Mouse (Mus musculus) CH12.LX (cell line): ENCODE measurements around the gene Pdzd2. TPM values are rescaled to one million over a fixed set of nuclear protein-coding genes. Genes with fewer than 3 reads are reported as not detected.

Source experiments
- DNase-seq: peaks from one replicate; pipeline ENCODE4 v3.0.0-alpha.2; 2013; ENCODE audit errors: extremely low read depth
- H3K27ac ChIP-seq: 2 replicates; pipeline ENCODE4 v1.5.1; 2012; ENCODE audit warnings: low read depth, mild to moderate bottlenecking, control low read depth, moderate library complexity; ENCODE audit not compliant: insufficient read depth
- H3K27me3 ChIP-seq: replicated peaks from 2 replicates; pipeline ENCODE3; 2012; ENCODE audit warnings: inconsistent platforms
- H3K36me3 ChIP-seq, 2 experiments: replicated peaks in 1 of 2; 2 replicates each; pipeline versions ENCODE3 to v1.6.1; 2012; ENCODE audit warnings: inconsistent platforms in 1 of 2, low read length in 1 of 2, mild to moderate bottlenecking in 1 of 2, mixed read lengths in 1 of 2, moderate library complexity in 1 of 2; ENCODE audit not compliant: control insufficient read depth in 1 of 2, insufficient read depth in 1 of 2
- H3K4me1 ChIP-seq, 2 experiments: 2 replicates each; pipeline ENCODE4 v1.6.1; 2012; ENCODE audit warnings: inconsistent platforms in 1 of 2, moderate library complexity in 1 of 2; ENCODE audit not compliant: insufficient read depth in 2 of 2, control insufficient read depth in 1 of 2
- H3K4me2 ChIP-seq: 2 replicates; pipeline ENCODE4 v1.6.1; 2012; ENCODE audit warnings: low read depth, mild to moderate bottlenecking, control low read depth; ENCODE audit not compliant: poor library complexity, insufficient read depth, severe bottlenecking
- H3K4me3 ChIP-seq, 3 experiments: fragments of 150-350 bp in 1 of 3; sonication (generic) in 1 of 3; replicated peaks in 1 of 3; 2 replicates each; pipeline versions ENCODE3 to v1.5.1; 2011 to 2012; ENCODE audit warnings: low read depth in 2 of 3, low read length in 2 of 3, mild to moderate bottlenecking in 2 of 3, moderate library complexity in 2 of 3, control low read depth in 1 of 3, improper control_type of control experiment in 1 of 3, inconsistent platforms in 1 of 3, mixed read lengths in 1 of 3; ENCODE audit not compliant: poor library complexity in 1 of 3
- H3K79me2 ChIP-seq: replicated peaks from 2 replicates; pipeline ENCODE4 v1.6.1; 2012; ENCODE audit warnings: mild to moderate bottlenecking, moderate library complexity; ENCODE audit not compliant: control insufficient read depth, poor library complexity, insufficient read depth, severe bottlenecking; ENCODE audit errors: extremely low read depth
- H3K9ac ChIP-seq: 2 replicates; pipeline ENCODE4 v1.6.1; 2012; ENCODE audit warnings: low read depth, mild to moderate bottlenecking, control low read depth, moderate library complexity; ENCODE audit not compliant: insufficient read depth
- H3K9me3 ChIP-seq: replicated peaks from 2 replicates; pipeline ENCODE3; 2012; ENCODE audit warnings: low read length, inconsistent platforms, mixed read lengths
- BHLHE40 ChIP-seq: IDR thresholded peaks from 2 replicates; pipeline ENCODE4 v1.6.1; 2011; ENCODE audit warnings: mild to moderate bottlenecking, low read depth, low read length, improper control_type of control experiment
- CHD2 ChIP-seq: IDR thresholded peaks from 2 replicates; pipeline ENCODE4 v1.6.1; 2011; ENCODE audit warnings: low read length, improper control_type of control experiment
- E2F4 ChIP-seq: IDR thresholded peaks from 2 replicates; pipeline ENCODE4 v1.6.1; 2011; ENCODE audit warnings: low read depth, low read length, improper control_type of control experiment; ENCODE audit not compliant: insufficient replicate concordance
- GABPA ChIP-seq: IDR thresholded peaks from 2 replicates; pipeline ENCODE4 v1.6.1; 2012; ENCODE audit warnings: low read depth, low read length, improper control_type of control experiment, inconsistent platforms; ENCODE audit not compliant: insufficient replicate concordance
- HCFC1 ChIP-seq: IDR thresholded peaks from 2 replicates; pipeline ENCODE4 v1.6.1; 2012; ENCODE audit warnings: low read depth, mild to moderate bottlenecking, inconsistent platforms, low read length, improper control_type of control experiment
- IRF4 ChIP-seq: IDR thresholded peaks from 2 replicates; pipeline ENCODE4 v1.6.1; 2014; ENCODE audit warnings: low read depth, mild to moderate bottlenecking, inconsistent platforms, low read length, improper control_type of control experiment
- MAX ChIP-seq: IDR thresholded peaks from 2 replicates; pipeline ENCODE4 v1.6.1; 2011; ENCODE audit warnings: low read length, improper control_type of control experiment
- NELFE ChIP-seq: IDR thresholded peaks from 2 replicates; pipeline ENCODE4 v1.6.1; 2011; ENCODE audit warnings: low read depth, low read length, improper control_type of control experiment
- NRF1 ChIP-seq: IDR thresholded peaks from 2 replicates; pipeline ENCODE4 v1.6.1; 2014; ENCODE audit warnings: low read depth, mild to moderate bottlenecking, inconsistent platforms, low read length, improper control_type of control experiment, moderate library complexity
- POLR2A ChIP-seq: IDR thresholded peaks from 2 replicates; pipeline ENCODE4 v1.6.1; 2011; ENCODE audit warnings: low read depth, mild to moderate bottlenecking, improper control_type of control experiment, low read length
- POLR2AphosphoS2 ChIP-seq: IDR thresholded peaks from 2 replicates; pipeline ENCODE4 v1.6.1; 2011; ENCODE audit warnings: low read depth, low read length, improper control_type of control experiment
- SIN3A ChIP-seq: IDR thresholded peaks from 2 replicates; pipeline ENCODE4 v1.6.1; 2012; ENCODE audit warnings: low read length, improper control_type of control experiment, inconsistent platforms
- SMC3 ChIP-seq: IDR thresholded peaks from 2 replicates; pipeline ENCODE4 v1.6.1; 2011; ENCODE audit warnings: low read depth, low read length, improper control_type of control experiment
- TBP ChIP-seq: conservative IDR thresholded peaks from 2 replicates; pipeline ENCODE4 v1.6.1; 2011; ENCODE audit warnings: low read depth, low read length, improper control_type of control experiment
- TCF12 ChIP-seq: IDR thresholded peaks from 2 replicates; pipeline ENCODE4 v1.6.1; 2014; ENCODE audit warnings: low read depth, mild to moderate bottlenecking, inconsistent platforms, low read length, improper control_type of control experiment
- UBTF ChIP-seq: IDR thresholded peaks from 2 replicates; pipeline ENCODE4 v1.6.1; 2012; ENCODE audit warnings: low read depth, mild to moderate bottlenecking, inconsistent platforms, low read length, improper control_type of control experiment, moderate library complexity
- USF1 ChIP-seq: IDR thresholded peaks from 2 replicates; pipeline ENCODE4 v1.6.1; 2014; ENCODE audit warnings: low read depth, mild to moderate bottlenecking, inconsistent platforms, low read length, improper control_type of control experiment
- ZC3H11A ChIP-seq: IDR thresholded peaks from 2 replicates; pipeline ENCODE4 v1.6.1; 2012; ENCODE audit warnings: low read depth, mild to moderate bottlenecking, inconsistent platforms, low read length, improper control_type of control experiment
- ZKSCAN1 ChIP-seq: IDR thresholded peaks from 2 replicates; pipeline ENCODE4 v1.6.1; 2012; ENCODE audit warnings: low read depth, inconsistent platforms, low read length, improper control_type of control experiment, borderline replicate concordance
- ZMIZ1 ChIP-seq: IDR thresholded peaks from 2 replicates; pipeline ENCODE4 v1.6.1; 2012; ENCODE audit warnings: low read depth, mild to moderate bottlenecking, inconsistent platforms, low read length, improper control_type of control experiment
- ZNF384 ChIP-seq: IDR thresholded peaks from 2 replicates; pipeline ENCODE4 v1.6.1; 2012; ENCODE audit warnings: low read depth, low read length, improper control_type of control experiment, inconsistent platforms
- dilution Hi-C: fragments of 300-500 bp; cut with MboI; formaldehyde crosslinking; loops from 2 replicates; pipeline ENCODE4 v1.14.3; 2020; ENCODE audit warnings: low sequenced_read_pairs; ENCODE audit not compliant: extremely low pct_unique_long_range_greater_than_20kb, extremely low pct_ligation_motif_present
- in situ Hi-C: fragments of 300-500 bp; cut with MboI; formaldehyde crosslinking; loops from 3 replicates; pipeline ENCODE4 v1.14.3; 2019; ENCODE audit warnings: low sequenced_read_pairs, low pct_ligation_motif_present, low pct_unique_long_range_greater_than_20kb, mixed read lengths
- polyA plus RNA-seq: library from polyadenylated mRNA; unstranded; fragments of >175 nt; gene quantifications from 2 replicates; pipeline ENCODE4 v1.2.1, GENCODE M21; 2012; ENCODE audit warnings: low read depth; ENCODE audit not compliant: insufficient read length
- total RNA-seq, 2 experiments: library from RNA; depleted of rRNA; stranded (reverse); fragments of 300-350 nt in 1 of 2; fragments of >200 nt in 1 of 2; gene quantifications; 2 replicates each; pipeline ENCODE4 v1.2.3; 2012 to 2014

Pdzd2 gene
- total and polyA plus RNA-seq, 3 experiments: 0.04 to 0.24 (median 0.17) TPM

DNA sequence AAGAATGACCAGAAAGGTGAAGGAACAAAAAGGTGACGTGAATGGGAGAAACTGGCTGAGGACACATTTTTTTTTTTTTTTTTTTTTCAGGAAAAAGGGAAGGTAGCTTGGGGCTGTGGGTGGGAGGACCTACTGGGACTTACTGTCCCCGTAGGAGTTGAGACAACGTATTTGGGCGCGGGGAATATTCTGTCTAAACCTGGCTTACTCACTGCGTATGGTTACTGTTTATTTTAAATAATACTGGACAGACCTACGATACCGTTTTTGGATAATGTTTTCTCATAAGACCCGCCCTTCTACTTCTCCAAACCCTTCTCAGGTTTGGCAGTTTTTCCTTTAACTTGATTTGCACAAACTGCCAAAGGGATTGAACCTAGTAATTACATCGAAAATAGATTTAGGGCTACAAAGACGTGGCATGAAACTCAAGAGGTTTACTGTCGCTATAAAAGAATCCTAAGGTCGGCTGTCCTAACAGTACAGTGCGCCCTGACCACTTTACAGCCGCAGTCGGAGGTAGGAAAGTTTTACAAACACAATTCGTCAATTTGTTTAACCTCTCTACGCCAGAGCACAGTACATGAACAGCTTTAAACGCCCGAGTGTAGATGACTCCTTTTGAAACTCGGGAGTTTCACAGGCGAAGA is 419.2 kb downstream of the Pdzd2 start:
- dilution Hi-C loops (no loop called here), in situ Hi-C loops (no loop called here)
- peak overlapping the region; percentile 75 for H3K9ac ChIP-seq
- TF ChIP-seq SIN3A (no peak), USF1 (no peak), POLR2AphosphoS2 (no peak), GABPA (no peak), ZKSCAN1 (no peak), BHLHE40 (no peak), ZNF384 (peak; percentile 37; the same call in 1 of the 2 replicates)
- peaks cover 38% of the 10 kb centered on the region for H3K79me2 ChIP-seq
- peaks cover 21% of the 10 kb centered on the region for H3K27me3 ChIP-seq
- peak overlapping the region; percentile 69 to 96 (median 75) for H3K4me3 ChIP-seq
- no peaks in the 10 kb centered on the region for H3K9me3 ChIP-seq
- peaks cover 2 to 11% of the 10 kb centered on the region in 2 experiments for H3K36me3 ChIP-seq
- peaks cover 6 to 23% of the 10 kb centered on the region in 2 experiments; a peak in 3 of 4 replicates for H3K4me1 ChIP-seq
- H3K4me2 ChIP-seq: peak overlapping the region; percentile 94
- no peak overlapping the region; the same call in 1 of the 2 replicates for H3K27ac ChIP-seq
- no peak for DNase-seq

DNA sequence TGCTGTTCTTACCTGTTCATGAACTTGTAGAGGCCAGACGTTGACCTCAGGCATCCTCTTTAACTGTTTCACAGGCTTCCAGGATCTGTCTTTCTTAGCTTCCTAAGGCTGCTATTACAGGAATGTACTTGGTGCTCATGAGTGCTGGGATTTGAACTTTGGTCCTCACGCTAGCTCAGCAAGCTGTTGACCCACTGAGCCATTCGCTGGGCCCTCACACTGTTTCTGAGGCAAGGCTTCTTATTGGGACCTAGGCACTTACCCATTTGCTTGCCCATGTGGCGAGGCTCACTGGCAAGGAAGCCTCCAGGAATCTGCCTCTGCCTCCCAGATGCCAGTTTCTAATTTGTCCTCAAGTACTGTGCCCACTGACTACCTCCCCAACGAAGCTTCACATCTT is 419.8 kb downstream of the Pdzd2 start:
- Histone ChIP-seq H3K4me1 (peaks cover 6 to 19% of the 10 kb centered on the region in 2 experiments; a peak in 3 of 4 replicates), H3K9ac (no peak overlapping the region)
- in situ Hi-C loops: no loop called here
- DNase-seq: no peak
- no peak for TF ChIP-seq NRF1
- TF ChIP-seq SIN3A: no peak
- TF ChIP-seq POLR2A: no peak
- no peak for TF ChIP-seq SMC3
- no peak for TF ChIP-seq NELFE
- no peak for TF ChIP-seq MAX
- TF ChIP-seq HCFC1: no peak
- TF ChIP-seq ZNF384: no peak
- TF ChIP-seq CHD2: no peak
- no peak for TF ChIP-seq UBTF
- TF ChIP-seq TCF12: no peak
- TF ChIP-seq TBP: no peak
- TF ChIP-seq ZMIZ1: no peak
- TF ChIP-seq IRF4: no peak
- TF ChIP-seq E2F4: no peak
- no peak for TF ChIP-seq BHLHE40
- no peak for TF ChIP-seq POLR2AphosphoS2
- TF ChIP-seq USF1: no peak
- no peak for TF ChIP-seq ZC3H11A
- TF ChIP-seq, all 38 proteins: peak for 0
- dilution Hi-C loops: no loop called here
- Histone ChIP-seq H3K4me3 (no peak overlapping the region), H3K79me2 (peaks cover 34% of the 10 kb centered on the region), H3K9me3 (no peaks in the 10 kb centered on the region), H3K36me3 (peaks cover 0 to 7% of the 10 kb centered on the region in 2 experiments), H3K27me3 (peaks cover 21% of the 10 kb centered on the region), H3K4me2 (peak overlapping the region; percentile 94; the same call in 1 of the 2 replicates), H3K27ac (no peak overlapping the region)
